Mouse (Mus musculus) heart, adult 11 months (tissue): ENCODE measurements around the gene Hoxd4.

Experiments
- DNase-seq: peaks from one replicate; pipeline ENCODE4 v3.0.0; 2022

The Hoxd4 gene

GRCm38 (mm10) chr2:74747661-74748141 is 36.0 kb downstream of the Hoxd4 start:
- DNase-seq = no peak

GRCm38 (mm10) chr2:74748436-74748995 is 36.8 kb downstream of the Hoxd4 start:
- no peak for DNase-seq

- DNase-seq = peak; percentile 78
These were observed 37.8 kb downstream of the Hoxd4 start for GRCm38 (mm10) chr2:74749337-74750121.

- no peak for DNase-seq
These were observed 39.1 kb downstream of the Hoxd4 start for GRCm38 (mm10) chr2:74750731-74751250.

GRCm38 (mm10) chr2:74751861-74752260 is 40.1 kb downstream of the Hoxd4 start:
- DNase-seq = no peak

GRCm38 (mm10) chr2:74752431-74753174 is 40.9 kb downstream of the Hoxd4 start:
- DNase-seq = no peak

- no peak for DNase-seq
These were observed 41.4 kb downstream of the Hoxd4 start for GRCm38 (mm10) chr2:74753175-74753523.

- DNase-seq = no peak
These were observed 42.0 kb downstream of the Hoxd4 start for GRCm38 (mm10) chr2:74753711-74754110.

GRCm38 (mm10) chr2:74760146-74760545 is 48.4 kb downstream of the Hoxd4 start:
- no peak for DNase-seq

- peak; percentile 61 for DNase-seq
These were observed 50.2 kb downstream of the Hoxd4 start for GRCm38 (mm10) chr2:74761941-74762340.

- DNase-seq = peak; percentile 95
These were observed 51.0 kb downstream of the Hoxd4 start, which contains the start of gene Hoxd1 for GRCm38 (mm10) chr2:74762522-74763244. Hoxd1 (plus strand) TSS chr2:74762980.

- DNase-seq = peak; percentile 67
These were observed 51.6 kb downstream of the Hoxd4 start for GRCm38 (mm10) chr2:74763245-74763735.

GRCm38 (mm10) chr2:74763976-74764375 is 52.2 kb downstream of the Hoxd4 start:
- peak; percentile 69 for DNase-seq

GRCm38 (mm10) chr2:74774359-74774758 is 62.6 kb downstream of the Hoxd4 start:
- DNase-seq = no peak

- DNase-seq = no peak
These were observed 66.0 kb downstream of the Hoxd4 start for GRCm38 (mm10) chr2:74777536-74778275.
